Mouse (Mus musculus) T-helper 1 cell (primary cell): Measurements from ENCODE around the gene Ift22.
"Not testable (repeated sequence)": the region's sequence is repeated elsewhere in the genome, so short reads cannot be mapped to it uniquely, and the experiment has no call there.

Experiments used
- in situ Hi-C: fragments of 300-600 bp; cut with MboI, MseI; formaldehyde crosslinking; loops from one replicate; pipeline ENCODE4 v1.15.1; 2025; ENCODE audit warnings: high pct_unique_total_duplicates

The Ift22 gene

DNA sequence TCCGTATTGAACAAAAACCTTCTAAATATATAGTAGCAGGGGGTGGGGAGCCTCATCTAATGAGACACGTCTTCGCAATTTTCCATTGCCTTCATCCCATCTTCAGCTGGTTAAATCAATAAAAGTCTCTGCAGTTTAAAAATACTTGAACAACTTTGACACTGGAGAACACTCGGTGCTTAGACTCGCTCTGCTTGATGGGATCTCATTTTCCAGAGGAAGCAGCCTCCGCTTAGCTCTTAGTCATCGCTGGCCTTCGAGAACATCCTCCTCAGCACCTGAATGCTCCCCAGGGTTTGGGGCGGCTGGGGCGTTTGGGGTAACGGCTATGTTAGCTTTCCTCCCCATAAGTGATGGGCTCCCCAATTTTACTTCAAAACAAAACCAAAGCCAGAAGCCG, 37.1 kb downstream of the Ift22 start:
- in situ Hi-C loops: no loop called here

DNA sequence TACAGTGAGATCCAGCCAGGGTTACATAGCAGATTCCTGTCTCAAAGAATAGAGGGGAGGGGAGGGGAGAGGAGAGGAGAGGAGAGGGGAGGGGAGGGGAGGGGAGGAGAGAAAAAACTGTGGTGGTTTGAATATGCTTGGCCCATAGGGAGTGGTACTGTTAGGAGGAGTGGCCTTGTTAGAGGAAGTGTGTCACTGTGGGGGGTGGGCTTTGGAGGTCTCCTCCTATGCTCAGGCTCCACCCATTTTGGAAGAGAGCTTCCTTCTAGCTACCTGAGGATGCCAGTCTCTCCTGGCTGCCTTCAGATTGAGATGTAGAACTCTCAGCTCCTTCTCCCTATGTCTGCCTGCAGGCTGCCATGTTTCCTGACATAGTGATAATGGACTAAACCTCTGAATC, 39.9 kb downstream of the Ift22 start:
- in situ Hi-C loops: no loop called here

DNA sequence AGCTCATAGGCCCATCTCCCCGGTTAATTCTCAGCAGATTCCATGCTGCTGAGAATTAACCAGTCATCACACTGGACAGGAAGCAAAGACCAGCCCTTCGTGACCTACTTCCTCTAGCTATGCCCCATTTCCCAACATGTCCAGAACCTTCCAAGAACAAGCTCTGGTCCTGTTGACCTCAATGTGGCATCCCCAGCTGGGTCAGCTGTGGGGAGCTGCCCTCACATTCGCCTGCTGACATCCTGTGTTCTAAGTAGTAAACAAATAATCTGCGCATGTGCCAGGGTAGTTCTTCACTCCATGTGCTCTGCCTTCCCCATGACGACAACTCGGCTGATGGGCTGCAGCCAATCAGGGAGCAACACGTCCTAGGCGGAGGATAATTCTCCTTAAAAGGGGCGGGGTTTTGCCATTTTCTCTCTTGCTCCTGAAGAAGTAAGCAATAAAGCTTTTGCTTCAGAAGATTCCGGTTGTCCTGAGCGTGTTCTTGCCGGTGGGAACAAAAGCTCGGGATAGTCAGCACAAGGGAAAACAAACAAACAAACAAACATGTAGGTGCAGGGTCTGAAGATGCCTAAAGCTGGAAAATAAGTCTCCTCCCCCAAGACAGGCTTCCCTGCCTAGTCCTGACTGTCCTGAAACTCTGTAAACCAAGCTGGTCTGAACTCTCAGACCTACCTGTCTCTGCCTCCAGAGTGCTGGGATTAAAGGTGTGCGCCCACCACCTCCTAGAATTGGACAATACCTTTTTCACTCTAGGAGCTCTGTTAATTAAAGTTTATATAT, 41.8 kb downstream of the Ift22 start:
- in situ Hi-C loops: not testable (repeated sequence)

DNA sequence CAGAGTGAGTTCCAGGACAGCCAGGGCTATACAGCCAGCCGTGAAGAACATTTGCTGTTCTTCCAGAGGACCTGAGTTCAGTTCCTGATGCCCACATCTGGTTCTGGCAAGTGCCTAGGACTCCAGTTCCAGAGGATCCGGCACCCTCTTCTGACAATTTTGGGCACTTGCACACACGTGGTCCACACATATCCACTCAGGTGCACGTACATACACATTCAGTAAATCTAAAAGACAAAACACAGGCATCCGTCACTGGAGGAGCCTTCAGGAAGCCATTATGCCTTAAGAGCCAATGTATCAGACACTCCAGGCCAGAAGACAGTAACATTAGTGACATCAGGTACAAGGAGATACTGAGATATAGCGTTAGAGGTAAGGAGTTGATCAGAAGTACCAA, 42.6 kb downstream of the Ift22 start:
- in situ Hi-C loops: no loop called here

DNA sequence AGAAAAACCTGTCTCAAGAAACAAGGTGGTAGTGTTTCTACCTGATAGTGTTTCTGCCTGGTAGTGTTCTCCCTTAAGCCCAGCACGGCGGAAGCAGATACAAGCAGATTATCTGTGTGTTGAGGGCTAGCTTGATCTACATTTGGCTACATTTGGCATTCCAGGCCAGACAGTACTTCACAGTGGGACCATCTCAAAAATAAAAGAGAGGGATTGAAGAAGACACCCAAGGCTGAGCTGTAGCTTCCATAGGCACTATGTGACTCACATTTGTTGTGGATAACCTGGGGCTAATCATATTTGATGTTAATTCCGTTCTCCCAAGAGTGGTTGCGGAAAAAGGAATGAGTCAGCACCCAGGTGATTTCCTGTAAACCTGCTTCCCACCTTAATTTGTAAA, 44.2 kb downstream of the Ift22 start:
- in situ Hi-C loops: no loop called here

DNA sequence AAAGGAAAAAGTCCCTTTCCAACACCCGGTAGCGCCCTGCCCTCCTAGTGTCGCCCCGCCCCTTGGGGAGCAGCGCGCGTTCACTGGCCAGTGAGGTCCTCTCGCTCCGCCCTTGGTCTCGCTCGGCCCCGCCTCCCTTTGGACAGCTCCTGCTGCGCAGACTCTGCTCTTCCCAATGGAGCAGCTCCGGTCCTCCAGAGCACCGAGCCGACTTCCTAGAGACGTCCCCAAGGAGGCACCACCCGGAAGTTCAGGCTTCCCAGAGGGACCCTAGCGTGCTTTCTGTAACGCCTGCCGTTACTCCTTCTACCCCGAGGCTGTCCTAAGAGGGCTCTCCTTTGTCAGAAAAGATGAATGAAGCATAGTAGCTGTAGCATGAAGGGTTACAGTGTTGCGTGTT, 45.1 kb downstream of the Ift22 start, which contains the start of gene Fis1:
Gene Fis1, plus strand, starts transcription at position 261 of the 400 bp plus-strand sequence.
- in situ Hi-C loops: no loop called here

DNA sequence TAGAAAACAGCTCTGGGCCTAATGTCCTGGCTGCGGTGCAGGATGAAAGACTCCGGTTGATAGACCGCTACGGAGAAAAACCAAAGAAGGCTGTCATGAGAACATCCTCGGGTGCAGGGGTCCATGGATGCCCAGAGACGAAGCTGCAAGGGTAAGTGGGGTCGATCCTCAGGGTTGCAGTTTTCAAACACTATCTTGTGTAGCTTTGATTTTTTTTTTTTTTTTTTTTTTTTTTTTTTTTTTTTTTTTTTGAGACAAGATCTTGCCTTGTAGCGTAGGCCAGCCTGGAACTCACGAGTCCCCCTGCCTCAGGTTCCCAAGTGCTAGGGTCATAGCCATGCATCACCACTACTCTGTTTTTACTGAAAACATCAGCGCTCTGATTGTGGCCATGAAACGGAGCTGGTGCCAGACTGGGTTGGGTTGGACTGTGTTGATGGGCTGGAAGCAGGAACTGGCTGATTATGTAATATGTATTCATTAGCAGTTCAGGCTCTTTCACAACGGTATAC, 45.5 kb downstream of the Ift22 start:
- in situ Hi-C loops: no loop called here

DNA sequence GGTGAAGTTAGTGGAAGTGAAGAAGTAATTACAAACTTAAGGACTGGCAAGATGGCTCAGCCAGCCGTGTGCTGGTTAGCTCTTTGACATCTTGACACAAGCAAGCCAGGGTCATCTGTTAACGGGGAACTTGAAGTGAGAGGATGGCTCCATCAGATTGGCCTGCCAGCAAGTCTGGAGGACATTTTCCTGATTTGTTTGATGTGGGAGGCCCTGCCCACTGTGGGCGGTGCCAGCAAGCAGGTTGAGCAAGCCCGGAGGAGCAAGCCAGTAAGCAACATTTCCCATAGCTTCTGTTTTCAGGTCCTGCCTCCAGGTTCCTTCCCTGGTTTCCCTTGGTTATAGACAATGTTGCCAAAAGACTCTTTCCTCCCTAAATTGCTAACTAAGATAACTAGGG, 47.7 kb downstream of the Ift22 start:
- in situ Hi-C loops: no loop called here

DNA sequence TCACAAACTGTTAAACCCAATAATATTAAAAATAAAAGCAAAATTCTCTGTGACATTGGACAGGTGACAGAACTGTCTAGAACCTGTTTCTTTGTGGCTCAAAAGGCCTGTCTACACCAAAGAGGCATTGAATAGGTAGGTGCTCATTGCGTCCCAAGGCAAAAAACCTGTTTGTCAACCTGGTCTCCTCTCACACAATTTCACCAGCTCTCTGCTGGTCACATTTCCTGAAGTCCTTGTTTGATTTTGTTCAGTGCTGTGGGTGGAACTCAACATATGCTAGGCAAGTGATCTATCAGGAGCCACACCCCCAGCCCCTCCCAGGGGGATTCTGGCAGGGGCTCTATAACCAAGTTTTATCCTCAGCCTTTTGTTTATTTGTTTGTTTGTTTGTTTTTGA, 49.3 kb downstream of the Ift22 start:
- in situ Hi-C loops: no loop called here

DNA sequence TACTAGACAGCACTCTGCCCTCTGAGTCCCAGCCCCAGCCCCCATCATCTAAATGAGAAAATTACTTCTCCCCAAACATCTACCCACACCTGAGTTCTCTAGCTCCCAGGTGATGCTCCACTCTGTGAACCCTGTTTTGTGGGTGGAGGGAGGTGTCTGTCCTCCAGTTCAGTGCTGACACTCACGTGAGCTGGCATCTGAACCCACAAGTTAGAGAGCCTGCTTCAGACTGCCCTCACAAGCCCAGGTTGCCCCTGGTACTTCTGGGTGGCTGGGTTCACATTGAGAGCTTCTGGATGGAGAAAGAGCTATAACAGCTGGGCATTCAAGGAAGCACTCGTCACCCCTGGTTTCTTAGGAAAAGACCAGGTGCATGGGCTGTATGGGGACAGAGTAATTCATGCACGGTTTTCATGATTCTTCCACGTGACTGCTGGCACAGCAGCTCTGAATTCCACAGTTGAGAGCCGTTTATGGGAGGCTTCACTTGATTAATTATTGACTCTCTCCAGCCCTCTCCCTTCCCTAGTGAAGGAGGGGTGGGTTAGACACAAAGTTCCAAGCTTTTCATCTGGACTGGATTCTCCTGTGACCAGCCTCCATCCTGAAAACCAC, 51.1 kb downstream of the Ift22 start:
- in situ Hi-C loops: no loop called here

DNA sequence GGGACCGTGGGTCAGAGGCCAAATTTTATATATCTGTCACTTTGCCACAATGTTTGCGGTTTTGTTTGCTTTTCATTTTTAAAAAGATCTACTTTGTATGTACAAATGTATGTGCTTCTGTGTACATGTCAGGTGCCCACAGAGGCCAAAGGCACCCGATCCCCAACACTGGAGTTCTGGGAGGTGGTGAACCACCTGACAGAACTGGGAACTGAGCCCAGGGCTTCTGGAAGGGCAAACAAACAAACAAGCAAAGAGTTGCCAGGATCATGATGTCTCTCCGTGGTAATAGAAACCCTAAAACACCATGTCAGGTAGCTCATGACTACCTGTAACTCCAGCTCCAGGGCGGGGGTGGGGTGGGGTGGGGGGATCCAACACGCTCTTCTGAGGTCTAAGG, 52.1 kb downstream of the Ift22 start:
- in situ Hi-C loops: no loop called here

DNA sequence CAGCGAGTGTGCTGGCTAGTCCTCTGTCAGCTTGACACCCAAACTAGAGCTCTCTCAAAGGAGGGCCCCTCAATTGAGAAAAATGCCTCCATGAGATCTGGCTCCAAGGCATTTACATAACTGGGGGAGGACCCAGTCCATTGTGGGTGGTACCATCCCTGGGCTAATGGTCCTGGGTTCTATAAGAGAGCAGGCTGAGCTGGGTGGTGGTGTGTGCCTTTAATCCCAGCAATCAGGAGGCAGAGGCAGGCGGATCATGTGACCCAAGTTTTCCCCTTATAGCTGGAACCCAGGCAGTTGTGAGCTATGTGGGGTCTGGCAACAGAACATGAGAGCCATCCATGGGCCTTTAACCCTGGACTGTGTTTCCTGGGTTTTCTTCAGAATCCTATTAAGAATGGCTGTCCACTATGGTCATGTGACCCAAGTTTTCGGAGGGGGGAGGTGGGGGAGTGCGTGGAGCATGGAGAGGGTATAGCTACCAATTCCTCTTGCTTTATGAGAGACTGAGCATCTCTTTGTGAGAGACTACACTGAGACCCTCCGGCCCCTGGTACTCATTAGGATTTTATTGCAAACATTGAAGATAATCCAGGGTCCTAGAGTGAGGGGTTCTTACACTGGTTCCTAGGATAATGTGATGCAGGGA, 53.5 kb downstream of the Ift22 start:
- in situ Hi-C loops: no loop called here

DNA sequence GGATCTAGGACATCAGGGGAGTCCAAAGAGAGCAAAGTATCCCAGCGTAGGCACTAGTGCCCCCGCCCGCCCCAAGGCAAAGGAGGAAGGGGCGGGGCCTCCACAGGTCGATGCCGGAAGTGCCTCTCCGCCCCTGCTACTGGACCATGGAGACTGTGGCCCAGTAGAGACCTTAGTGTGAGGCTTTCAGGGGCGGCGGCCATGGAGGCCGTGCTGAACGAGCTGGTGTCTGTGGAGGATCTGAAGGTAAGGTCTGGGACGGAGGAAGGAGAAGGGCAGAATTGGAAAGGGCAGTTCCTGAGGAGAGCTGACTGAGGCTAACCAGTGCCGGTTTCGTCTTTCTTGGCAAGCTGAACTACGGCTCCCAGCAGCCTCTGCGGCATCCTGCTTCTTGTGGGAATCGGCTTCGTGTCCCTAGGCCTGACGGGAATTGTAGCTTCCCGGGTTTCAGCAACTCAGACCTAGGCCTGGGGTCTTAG, 54.1 kb downstream of the Ift22 start:
- in situ Hi-C loops: no loop called here

DNA sequence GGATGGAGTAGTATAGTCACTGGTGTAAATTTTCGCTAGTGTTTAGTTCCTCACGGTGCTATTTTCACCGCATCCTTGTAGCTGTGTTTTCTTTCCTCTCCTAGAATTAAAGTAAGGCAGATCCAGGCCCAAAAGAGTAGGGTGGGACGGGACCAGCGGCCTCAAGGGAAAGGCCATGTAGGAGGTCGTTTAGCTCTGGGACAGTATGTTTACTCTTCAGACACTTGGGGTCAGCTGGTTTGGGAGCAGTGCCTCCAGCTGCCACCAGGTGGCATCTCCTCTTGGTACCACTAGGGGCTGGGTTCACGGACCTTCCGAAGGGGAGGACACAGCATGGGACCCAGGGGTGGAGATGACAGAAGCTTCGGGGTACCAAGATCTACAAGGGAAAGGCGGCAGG, 54.6 kb downstream of the Ift22 start:
- in situ Hi-C loops: no loop called here

DNA sequence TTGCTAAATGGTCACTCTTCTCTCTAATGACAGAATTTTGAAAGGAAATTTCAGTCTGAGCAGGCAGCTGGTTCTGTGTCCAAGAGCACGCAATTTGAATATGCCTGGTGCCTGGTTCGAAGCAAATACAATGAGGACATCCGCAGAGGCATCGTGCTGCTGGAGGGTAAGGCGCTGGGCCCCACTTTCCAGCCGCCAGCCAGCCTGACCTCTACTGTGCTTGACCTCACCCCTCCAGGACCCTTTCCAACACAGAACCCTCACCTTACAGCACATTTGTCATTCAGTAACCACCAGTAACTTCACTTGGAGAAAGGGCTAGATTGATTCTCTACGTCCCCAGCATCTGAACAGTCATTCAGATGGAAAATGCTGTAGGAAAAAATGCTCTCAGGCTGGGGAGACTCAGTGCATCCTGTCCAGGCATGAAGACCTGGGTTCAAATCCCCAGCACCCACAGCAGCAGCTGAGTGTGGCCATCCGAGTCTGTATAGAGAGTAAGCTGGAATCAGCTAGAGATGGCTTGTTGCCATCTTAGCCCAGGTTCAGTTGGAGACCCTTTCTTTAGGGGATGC, 55.1 kb downstream of the Ift22 start:
- in situ Hi-C loops: no loop called here
